Comparison of ENCODE assay signal across 32 mouse cellular contexts in genomic region chr13:18767893-18768292, GRCm38 (mm10). TPM values are rescaled to one million over a fixed set of nuclear protein-coding genes. Genes with fewer than 3 reads are reported as not detected.
A peak's percentile ranks its signal among the peaks of the same experiment; 100 is the strongest.
DNase-seq lines count a peak whose midpoint lies in the region; ATAC-seq lines count a peak whose summit lies in the region.
"Had no signal": no experiment of that assay in that cellular context is flagged by ENCODE, and none has a peak within 500 bp of the region (broad histone marks: within the 10 kb centered on the region; RNA-seq: fewer than 3 reads in every experiment).

No protein-coding gene starts in this region.

- H3K4me3 ChIP-seq in hindbrain, embryonic 11.5 days (ENCODE audit: low read depth, low read length) = no peak overlapping the region
- no peak overlapping the region for H3K4me3 ChIP-seq in hindbrain, embryonic 14.5 days (replicated peaks; ENCODE audit: low read length)
- no peak overlapping the region for H3K4me3 ChIP-seq in midbrain, embryonic 12.5 days
- H3K4me3 ChIP-seq in midbrain, embryonic 15.5 days = no peak overlapping the region
- H3K4me3 ChIP-seq in hindbrain, embryonic 16.5 days (ENCODE audit: low read length) = no peak overlapping the region
- H3K4me3 ChIP-seq: embryonic facial prominence, embryonic 12.5 days; erythroblast, embryonic 14.5 days; heart, embryonic 12.5 days; hindbrain, embryonic 15.5 days; limb, embryonic 13.5 days; liver, embryonic 12.5 days; myocyte had no signal

- DNase-seq in hindbrain, embryonic 11.5 days (ENCODE audit: low spot score) = peak; percentile 5
- no peak for DNase-seq in hindbrain, embryonic 14.5 days (ENCODE audit: low spot score)
- no peak for DNase-seq in cerebellum, postnatal 25 days
- DNase-seq: adrenal gland, adult 2 months; B cell, adult 2 months; cerebellum, adult 11 months; cerebellum, adult 9-11 months; gastrocnemius, postnatal 25 days; heart, adult 18-20 months; heart, postnatal 10 days; kidney, postnatal 36 days; layer of hippocampus, postnatal 36 days; lung, adult 2 months; lung, postnatal 4 days; right cerebral cortex, postnatal 14 days; spleen, adult 18-20 months; thymus, postnatal 14 days had no signal

- H3K27ac ChIP-seq in hindbrain, embryonic 11.5 days (ENCODE audit: low read depth, low read length) = no peak overlapping the region
- no peak overlapping the region for H3K27ac ChIP-seq in hindbrain, embryonic 14.5 days
- no peak overlapping the region for H3K27ac ChIP-seq in midbrain, embryonic 12.5 days (replicated peaks)
- no peak overlapping the region for H3K27ac ChIP-seq in midbrain, embryonic 15.5 days
- no peak overlapping the region for H3K27ac ChIP-seq in hindbrain, embryonic 16.5 days (ENCODE audit: low read depth, low read length)
- H3K27ac ChIP-seq: embryonic facial prominence, embryonic 12.5 days; hindbrain, embryonic 15.5 days; limb, embryonic 13.5 days; liver, embryonic 12.5 days had no signal

- no peaks in the 10 kb centered on the region for H3K36me3 ChIP-seq in hindbrain, embryonic 11.5 days (ENCODE audit: control insufficient read depth, insufficient read depth, low read length)
- H3K36me3 ChIP-seq in hindbrain, embryonic 14.5 days (replicated peaks; ENCODE audit: control insufficient read depth, insufficient read depth) = no peaks in the 10 kb centered on the region
- no peaks in the 10 kb centered on the region for H3K36me3 ChIP-seq in midbrain, embryonic 12.5 days
- H3K36me3 ChIP-seq in midbrain, embryonic 15.5 days (replicated peaks) = no peaks in the 10 kb centered on the region
- no peaks in the 10 kb centered on the region for H3K36me3 ChIP-seq in hindbrain, embryonic 16.5 days (ENCODE audit: control insufficient read depth, insufficient read depth, low read length)
- H3K36me3 ChIP-seq: embryonic facial prominence, embryonic 12.5 days; heart, embryonic 12.5 days; hindbrain, embryonic 15.5 days; limb, embryonic 13.5 days; liver, embryonic 12.5 days had no signal

- H3K27me3 ChIP-seq in hindbrain, embryonic 11.5 days (ENCODE audit: control insufficient read depth, insufficient read depth, low read length) = no peaks in the 10 kb centered on the region
- no peaks in the 10 kb centered on the region for H3K27me3 ChIP-seq in hindbrain, embryonic 14.5 days (ENCODE audit: control insufficient read depth, insufficient read depth, low read length)
- no peaks in the 10 kb centered on the region for H3K27me3 ChIP-seq in midbrain, embryonic 12.5 days
- H3K27me3 ChIP-seq in midbrain, embryonic 15.5 days (replicated peaks) = no peaks in the 10 kb centered on the region
- no peaks in the 10 kb centered on the region for H3K27me3 ChIP-seq in hindbrain, embryonic 16.5 days (replicated peaks; ENCODE audit: control insufficient read depth, insufficient read depth, low read length)
- H3K27me3 ChIP-seq: CH12.LX; embryonic facial prominence, embryonic 12.5 days; heart, embryonic 12.5 days; hindbrain, embryonic 15.5 days; limb, embryonic 13.5 days; liver, embryonic 12.5 days had no signal

- H3K4me2 ChIP-seq in hindbrain, embryonic 11.5 days (replicated peaks; ENCODE audit: low read depth, low read length) = no peak overlapping the region
- no peak overlapping the region for H3K4me2 ChIP-seq in hindbrain, embryonic 14.5 days (replicated peaks)
- H3K4me2 ChIP-seq in midbrain, embryonic 12.5 days (replicated peaks) = no peak overlapping the region
- no peak overlapping the region for H3K4me2 ChIP-seq in midbrain, embryonic 15.5 days
- no peak overlapping the region for H3K4me2 ChIP-seq in hindbrain, embryonic 16.5 days (ENCODE audit: low read length)
- H3K4me2 ChIP-seq: embryonic facial prominence, embryonic 12.5 days; heart, embryonic 12.5 days; hindbrain, embryonic 15.5 days; limb, embryonic 13.5 days; liver, embryonic 12.5 days had no signal

- no peak overlapping the region for H3K9ac ChIP-seq in hindbrain, embryonic 11.5 days (ENCODE audit: low read depth, low read length)
- no peak overlapping the region for H3K9ac ChIP-seq in hindbrain, embryonic 14.5 days
- H3K9ac ChIP-seq in midbrain, embryonic 12.5 days (replicated peaks) = no peak overlapping the region
- H3K9ac ChIP-seq in midbrain, embryonic 15.5 days = no peak overlapping the region
- no peak overlapping the region for H3K9ac ChIP-seq in hindbrain, embryonic 16.5 days (ENCODE audit: low read depth, low read length)
- H3K9ac ChIP-seq: embryonic facial prominence, embryonic 12.5 days; heart, embryonic 12.5 days; hindbrain, embryonic 15.5 days; limb, embryonic 13.5 days; liver, embryonic 12.5 days had no signal

- 14% methylated on average over 2 of the region's 2 CpGs for WGBS in hindbrain, embryonic 11.5 days
- 4% methylated on average over 2 of the region's 2 CpGs for WGBS in hindbrain, embryonic 14.5 days
- WGBS in midbrain, embryonic 12.5 days = 5% methylated on average over 2 of the region's 2 CpGs
- 5% methylated on average over 2 of the region's 2 CpGs for WGBS in midbrain, embryonic 15.5 days
- WGBS in hindbrain, embryonic 16.5 days = 2% methylated on average over 2 of the region's 2 CpGs

- 0 out of 2 replicates have a peak, but pooled peaks have one; percentile 53 for ATAC-seq in hindbrain, embryonic 11.5 days (ENCODE audit: low FRiP score)
- ATAC-seq in hindbrain, embryonic 14.5 days (ENCODE audit: low FRiP score) = no peak
- peak; percentile 23; the same call in 1 of the 2 replicates for ATAC-seq in midbrain, embryonic 12.5 days (ENCODE audit: low FRiP score, low read depth)
- no peak for ATAC-seq in midbrain, embryonic 15.5 days (replicated peaks)
- peak; percentile 27; the same call in 1 of the 2 replicates for ATAC-seq in hindbrain, embryonic 16.5 days
- ATAC-seq in erythroblast, adult 5-6 weeks (replicated peaks; ENCODE audit: low FRiP score, poor library complexity, severe bottlenecking) = no peak
- ATAC-seq: forebrain, embryonic 14.5 days; intestine, embryonic 16.5 days; liver, embryonic 12.5 days had no signal

- no peaks in the 10 kb centered on the region for H3K9me3 ChIP-seq in hindbrain, embryonic 11.5 days (ENCODE audit: control insufficient read depth, low read length)
- H3K9me3 ChIP-seq in hindbrain, embryonic 14.5 days (ENCODE audit: control insufficient read depth, low read length) = no peaks in the 10 kb centered on the region
- H3K9me3 ChIP-seq in midbrain, embryonic 12.5 days = no peaks in the 10 kb centered on the region
- H3K9me3 ChIP-seq in midbrain, embryonic 15.5 days = no peaks in the 10 kb centered on the region
- H3K9me3 ChIP-seq in hindbrain, embryonic 16.5 days (ENCODE audit: control insufficient read depth, low read length) = no peaks in the 10 kb centered on the region
- H3K9me3 ChIP-seq: embryonic facial prominence, embryonic 12.5 days; G1E; heart, embryonic 12.5 days; hindbrain, embryonic 15.5 days; limb, embryonic 13.5 days; liver, embryonic 12.5 days had no signal

- H3K4me1 ChIP-seq in hindbrain, embryonic 11.5 days (replicated peaks; ENCODE audit: control insufficient read depth, insufficient read depth, low read length) = peaks cover 2% of the 10 kb centered on the region; the same call in 1 of the 2 replicates
- H3K4me1 ChIP-seq in hindbrain, embryonic 14.5 days (replicated peaks; ENCODE audit: control insufficient read depth, insufficient read depth, low read length) = peaks cover 7% of the 10 kb centered on the region; the same call in 1 of the 2 replicates
- H3K4me1 ChIP-seq in midbrain, embryonic 12.5 days = peaks cover 15% of the 10 kb centered on the region
- H3K4me1 ChIP-seq in midbrain, embryonic 15.5 days = peaks cover 10% of the 10 kb centered on the region; the same call in 1 of the 2 replicates
- no peaks in the 10 kb centered on the region; the same call in 1 of the 2 replicates for H3K4me1 ChIP-seq in hindbrain, embryonic 16.5 days (ENCODE audit: control insufficient read depth, insufficient read depth, low read depth, low read length)
- H3K4me1 ChIP-seq: limb, embryonic 13.5 days; liver, embryonic 12.5 days had no signal

RNA-seq across cellular contexts. Expression of gene Vps41, which starts 50.8 kb away (rescaled TPM):
- polyA plus RNA-seq in hindbrain, embryonic 11.5 days (2014; fragmentation: Nextera tagmentation; extraction: Ambion mirVana) = 103 and 112 TPM in 2 replicates
- polyA plus RNA-seq in hindbrain, embryonic 14.5 days (2014; fragmentation: Nextera tagmentation; extraction: Ambion mirVana) = 130 and 139 TPM in 2 replicates
- polyA plus RNA-seq in midbrain, embryonic 12.5 days (2016; fragmentation: Nextera tagmentation; extraction: Ambion mirVana) = 107 and 108 TPM in 2 replicates
- polyA plus RNA-seq in midbrain, embryonic 15.5 days (2015; fragmentation: Nextera tagmentation; extraction: Ambion mirVana) = 119 and 120 TPM in 2 replicates
- polyA plus RNA-seq in hindbrain, embryonic 16.5 days (2015; fragmentation: Nextera tagmentation; extraction: Ambion mirVana) = 118 and 120 TPM in 2 replicates
- total RNA-seq in erythroblast, adult 5-6 weeks (2015; ENCODE audit: low replicate concordance) = 14.6 and 16.7 TPM in 2 replicates
- total RNA-seq in erythroblast, adult 5-6 weeks (2017; ENCODE audit: low replicate concordance) = 11.6 and 16.4 TPM in 2 replicates

Comparison
In these comparisons a context has a peak if more than half of its experiments do, and no peak if none do; other contexts are left out.
1. ATAC-seq: peak in hindbrain, embryonic 11.5 days (single experiment), midbrain, embryonic 12.5 days (single experiment) and hindbrain, embryonic 16.5 days (single experiment); none in hindbrain, embryonic 14.5 days (single experiment), midbrain, embryonic 15.5 days (single experiment) and erythroblast, adult 5-6 weeks (single experiment).